Mouse (Mus musculus) intestine, embryonic 16.5 days (tissue): ENCODE results near the gene Tnp1. TPM values are rescaled to one million over a fixed set of nuclear protein-coding genes. Genes with fewer than 3 reads are reported as not detected.

Experiments
- ATAC-seq: fragments of 200-750 bp; cut with Nextera tagmentation; 2 replicates; pipeline ENCODE4 v1.8.0; 2017; ENCODE audit warnings: moderate TSS enrichment, moderate library complexity
- H3K27ac ChIP-seq: fragments of 300-500 bp; sonication (generic); 2 replicates; pipeline ENCODE4 v1.5.1; 2014; ENCODE audit warnings: mild to moderate bottlenecking, low read length
- H3K27me3 ChIP-seq: fragments of 300-500 bp; sonication (generic); replicated peaks from 2 replicates; pipeline ENCODE4 v1.6.1; 2014; ENCODE audit warnings: low read length, control low read depth, mixed read lengths; ENCODE audit not compliant: control insufficient read depth, insufficient read depth
- H3K36me3 ChIP-seq: fragments of 300-500 bp; sonication (generic); 2 replicates; pipeline ENCODE4 v1.6.1; 2014; ENCODE audit warnings: low read length, control low read depth; ENCODE audit not compliant: control insufficient read depth, insufficient read depth
- H3K4me1 ChIP-seq: fragments of 300-500 bp; sonication (generic); 2 replicates; pipeline ENCODE4 v1.6.1; 2014; ENCODE audit warnings: low read length, control low read depth, mixed read lengths; ENCODE audit not compliant: control insufficient read depth, insufficient read depth
- H3K4me2 ChIP-seq: fragments of 300-500 bp; sonication (generic); 2 replicates; pipeline ENCODE4 v1.6.1; 2014; ENCODE audit warnings: low read depth, low read length, control low read depth
- H3K4me3 ChIP-seq: fragments of 300-500 bp; sonication (generic); 2 replicates; pipeline ENCODE4 v1.5.1; 2014; ENCODE audit warnings: mild to moderate bottlenecking, low read length
- H3K9ac ChIP-seq: fragments of 300-500 bp; sonication (generic); 2 replicates; pipeline ENCODE4 v1.6.1; 2014; ENCODE audit warnings: low read depth, low read length
- H3K9me3 ChIP-seq: fragments of 300-500 bp; sonication (generic); 2 replicates; pipeline ENCODE4 v1.6.1; 2016; ENCODE audit warnings: low read length, control low read depth; ENCODE audit not compliant: control insufficient read depth
- WGBS: fragments of 180-500 bp; shearing (Covaris S2); extraction: QIAGEN DNeasy Blood & Tissue Kit; methylation state at CpG from one replicate; pipeline ENCODE4 v1.1.7; 2014; 5-methylcytosine and 5-hydroxymethylcytosine counted together
- polyA plus RNA-seq: library from polyadenylated mRNA; unstranded; fragments of >200 nt; fragmentation: Nextera tagmentation; extraction: Ambion mirVana; gene quantifications from 2 replicates; pipeline ENCODE4 v1.2.1, GENCODE M21; 2015

The Tnp1 gene
- polyA plus RNA-seq: not detected in 2 replicates

DNA sequence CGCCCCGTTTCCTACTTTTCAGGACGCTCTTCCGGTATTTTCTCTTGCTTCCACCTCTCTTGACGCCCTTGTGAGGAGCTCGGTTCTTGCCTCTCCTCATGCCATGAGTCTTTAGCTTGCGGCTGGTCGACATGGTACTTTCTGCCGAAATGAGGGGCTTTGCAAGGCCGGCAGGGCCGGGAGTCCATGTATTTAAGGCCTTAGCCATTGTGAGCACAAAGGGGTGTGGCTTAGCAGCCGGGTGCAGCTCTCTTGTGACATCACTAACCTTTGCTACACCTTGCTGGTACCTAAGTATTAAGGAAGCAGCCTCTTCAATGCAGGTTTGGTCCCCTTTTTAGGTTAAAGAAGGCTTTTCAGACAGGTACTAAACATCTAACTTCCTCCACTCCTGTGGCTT, at the start of gene Tnp1:
Tnp1 (minus strand) TSS at position 179 of the 400 bp plus-strand sequence.
- H3K36me3 ChIP-seq: no peaks in the 10 kb centered on the region
- ATAC-seq: no peak
- WGBS: 91% methylated on average over 12 of the region's 12 CpGs

DNA sequence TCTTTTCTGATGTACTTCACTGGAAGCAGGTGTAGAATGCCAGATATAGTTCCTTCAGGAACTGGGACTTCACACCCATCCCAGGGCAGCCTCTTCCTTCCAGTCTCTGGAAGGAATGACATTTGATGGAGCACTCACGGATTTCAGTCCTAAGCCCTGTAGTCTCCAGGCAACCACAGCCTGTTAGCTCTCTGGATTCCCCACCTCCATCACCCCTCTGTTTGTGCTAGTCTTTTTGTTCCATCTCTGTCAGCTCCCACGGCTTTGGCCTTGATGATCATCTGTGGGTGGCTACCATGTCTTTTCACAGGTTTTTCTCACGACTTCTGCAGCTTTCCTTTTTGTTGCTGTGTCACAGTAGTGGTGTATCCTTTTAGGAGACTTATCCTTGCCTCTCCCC, 48.6 kb upstream of the Tnp1 start:
- Histone ChIP-seq H3K27ac (no peak overlapping the region), H3K4me2 (no peak overlapping the region), H3K9ac (no peak overlapping the region), H3K4me1 (no peaks in the 10 kb centered on the region), H3K27me3 (no peaks in the 10 kb centered on the region), H3K36me3 (no peaks in the 10 kb centered on the region), H3K9me3 (no peaks in the 10 kb centered on the region), H3K4me3 (no peak overlapping the region)
- 58% methylated on average over 3 of the region's 3 CpGs for WGBS
- no peak for ATAC-seq

More for the DNA sequence above, at the start of gene Tnp1:
- Histone ChIP-seq H3K4me2 (no peak within 1 kb of the TSS), H3K4me3 (no peak within 1 kb of the TSS), H3K9ac (no peak within 1 kb of the TSS), H3K27ac (no peak within 1 kb of the TSS), H3K9me3 (no peaks in the 10 kb centered on the region), H3K4me1 (no peaks in the 10 kb centered on the region), H3K27me3 (no peaks in the 10 kb centered on the region)

DNA sequence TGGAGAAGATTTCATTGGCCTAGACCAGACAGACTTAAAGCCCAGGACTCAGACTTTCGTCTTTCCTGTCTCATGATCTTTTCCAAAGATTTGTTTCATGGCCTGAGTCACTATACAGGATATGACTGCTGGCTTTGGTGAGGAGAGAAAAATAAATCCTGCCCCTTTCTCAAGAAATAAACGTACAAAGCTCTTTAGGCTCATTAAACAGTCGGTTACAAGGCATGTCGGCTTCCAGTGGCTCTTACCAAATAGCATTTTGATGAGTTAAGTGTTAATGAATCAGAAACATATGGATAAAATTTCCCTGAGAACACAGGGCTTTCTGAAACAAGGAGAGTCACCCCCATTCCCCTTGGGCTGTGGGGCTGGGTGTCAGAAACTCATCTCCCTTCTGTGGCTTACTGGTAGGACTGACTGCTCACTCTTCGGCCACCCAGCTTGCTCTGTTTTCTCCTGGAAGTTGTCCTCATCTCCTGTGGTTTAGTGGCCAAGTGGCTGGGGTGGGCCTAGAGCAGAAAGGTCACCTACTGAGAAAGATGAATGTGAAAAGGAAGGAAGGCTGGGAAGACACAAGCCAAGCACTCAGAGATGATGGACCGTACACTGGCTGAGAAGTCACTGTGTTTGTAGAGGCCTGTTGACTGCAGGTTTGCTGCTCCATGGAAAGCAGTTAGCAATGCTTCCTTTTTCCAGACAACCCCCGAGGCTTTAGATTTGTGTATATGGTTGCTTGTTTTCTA, 46.0 kb upstream of the Tnp1 start:
- 63% methylated on average over 7 of the region's 7 CpGs for WGBS
- Histone ChIP-seq H3K9me3 (no peaks in the 10 kb centered on the region), H3K9ac (no peak overlapping the region), H3K4me1 (no peaks in the 10 kb centered on the region), H3K36me3 (no peaks in the 10 kb centered on the region), H3K27ac (no peak overlapping the region), H3K27me3 (no peaks in the 10 kb centered on the region), H3K4me2 (no peak overlapping the region), H3K4me3 (no peak overlapping the region)
- ATAC-seq: no peak

DNA sequence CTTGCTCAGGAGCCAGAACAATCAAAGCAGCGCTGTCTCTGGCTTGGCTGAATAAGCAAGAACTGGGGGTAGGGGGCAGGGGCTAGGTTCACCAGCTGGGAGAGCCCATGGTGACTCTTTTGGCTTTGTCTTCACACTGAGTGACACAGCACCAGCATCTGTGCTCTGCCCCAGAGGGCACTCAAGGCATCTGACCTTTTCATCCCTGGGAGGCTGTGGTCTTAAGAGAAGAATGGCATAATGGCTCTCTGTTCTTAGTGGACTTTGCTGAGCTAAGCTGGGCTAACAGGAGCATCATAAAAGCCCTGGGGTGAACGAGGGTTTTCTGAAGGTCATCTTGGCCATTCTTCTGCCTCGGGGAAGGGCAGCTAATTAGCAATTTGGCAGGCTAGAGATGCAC, 44.6 kb upstream of the Tnp1 start:
- H3K27me3 ChIP-seq: no peaks in the 10 kb centered on the region
- H3K9ac ChIP-seq: no peak overlapping the region
- no peaks in the 10 kb centered on the region for H3K36me3 ChIP-seq
- H3K9me3 ChIP-seq: no peaks in the 10 kb centered on the region
- H3K4me1 ChIP-seq: no peaks in the 10 kb centered on the region
- no peak for ATAC-seq
- no peak overlapping the region for H3K27ac ChIP-seq
- no peak overlapping the region for H3K4me2 ChIP-seq
- no peak overlapping the region for H3K4me3 ChIP-seq
- 46% methylated on average over 3 of the region's 3 CpGs for WGBS

DNA sequence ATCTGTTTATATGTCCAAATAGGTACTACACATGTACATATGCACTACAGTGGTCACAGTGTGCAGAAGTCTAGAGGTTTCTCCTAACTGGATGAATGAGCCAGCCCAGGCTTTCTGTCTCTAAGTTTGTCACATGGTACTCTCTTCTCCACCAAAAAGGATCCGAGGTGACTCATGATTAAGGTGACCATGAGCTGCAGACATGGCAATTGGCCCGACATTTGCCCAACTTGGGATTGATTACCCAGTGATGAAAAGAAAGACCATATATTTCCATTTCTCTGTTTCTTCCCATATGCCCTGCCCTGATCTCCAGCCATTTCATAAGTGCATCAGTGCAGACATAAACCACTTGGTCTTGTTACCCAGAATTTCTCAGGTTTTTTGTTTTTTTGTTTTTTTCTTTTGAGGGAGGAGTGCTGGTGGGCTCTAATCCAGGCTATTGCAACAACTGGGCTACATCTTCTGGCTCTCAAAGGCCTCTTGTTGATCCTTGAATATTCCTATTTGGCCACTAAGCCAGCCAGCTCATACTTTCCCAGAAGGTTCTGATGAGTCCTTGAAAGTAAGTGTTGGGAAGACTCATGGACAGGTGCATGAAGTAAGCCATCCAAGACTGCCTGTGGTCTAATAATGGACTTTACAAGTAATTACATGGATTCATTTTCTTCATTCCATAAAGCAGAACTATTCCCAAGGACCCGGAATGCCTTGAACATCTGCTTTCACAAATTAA, 40.7 kb upstream of the Tnp1 start:
- H3K27ac ChIP-seq: no peak overlapping the region
- H3K9me3 ChIP-seq: no peaks in the 10 kb centered on the region
- no peak overlapping the region for H3K4me3 ChIP-seq
- no peak overlapping the region for H3K4me2 ChIP-seq
- H3K36me3 ChIP-seq: no peaks in the 10 kb centered on the region
- no peak for ATAC-seq
- no peak overlapping the region for H3K9ac ChIP-seq
- no peaks in the 10 kb centered on the region for H3K27me3 ChIP-seq
- no peaks in the 10 kb centered on the region for H3K4me1 ChIP-seq
- 94% methylated on average over 3 of the region's 3 CpGs for WGBS

DNA sequence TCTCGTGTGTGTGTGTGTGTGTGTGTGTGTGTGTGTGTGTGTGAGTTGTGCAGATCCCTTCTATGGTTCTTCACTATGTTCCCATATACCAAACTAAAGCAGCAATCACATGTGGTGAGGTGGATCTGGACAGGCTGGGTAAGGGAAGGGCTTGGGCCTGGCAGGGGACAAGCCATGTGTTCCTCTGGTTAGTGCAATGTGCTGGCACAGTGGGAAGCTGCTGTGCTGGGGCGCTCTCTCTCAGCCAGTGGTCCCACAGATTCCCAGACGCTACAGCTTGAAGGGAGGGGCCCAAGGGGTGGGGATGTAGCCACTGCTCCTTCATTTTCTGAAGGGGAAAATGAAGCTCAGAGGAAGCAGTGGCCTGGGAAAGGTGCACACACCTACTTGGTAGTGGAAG, 40.1 kb upstream of the Tnp1 start:
- Histone ChIP-seq H3K4me2 (no peak overlapping the region), H3K27me3 (no peaks in the 10 kb centered on the region), H3K9me3 (no peaks in the 10 kb centered on the region), H3K27ac (no peak overlapping the region), H3K36me3 (no peaks in the 10 kb centered on the region), H3K4me3 (no peak overlapping the region), H3K9ac (no peak overlapping the region), H3K4me1 (no peaks in the 10 kb centered on the region)
- 65% methylated on average over 3 of the region's 3 CpGs for whole genome bisulfite sequencing
- ATAC-seq: no peak

DNA sequence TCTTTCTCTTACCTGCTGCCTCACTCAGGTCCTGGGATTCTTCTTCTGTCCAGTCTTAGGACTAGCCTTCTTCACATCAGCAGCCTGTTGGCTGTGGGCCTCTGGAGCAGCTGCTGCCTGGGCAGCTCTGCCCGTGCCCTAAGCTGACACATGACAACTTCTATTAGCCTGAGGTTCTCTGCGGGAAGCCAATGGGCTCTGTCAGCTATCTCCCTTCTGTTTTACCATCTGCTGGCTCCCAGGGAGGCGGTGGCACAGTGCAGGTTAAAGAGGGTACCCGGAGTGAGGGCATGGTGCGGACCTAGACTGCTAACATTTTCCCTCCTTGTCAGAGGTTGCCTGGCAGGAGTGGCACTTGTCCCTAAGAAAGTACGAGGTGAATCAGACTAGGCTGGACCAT, 39.5 kb upstream of the Tnp1 start:
- H3K9me3 ChIP-seq: no peaks in the 10 kb centered on the region
- no peak overlapping the region for H3K4me2 ChIP-seq
- no peaks in the 10 kb centered on the region for H3K36me3 ChIP-seq
- H3K27ac ChIP-seq: no peak overlapping the region
- no peak overlapping the region for H3K9ac ChIP-seq
- no peaks in the 10 kb centered on the region for H3K4me1 ChIP-seq
- 80% methylated on average over 6 of the region's 6 CpGs for WGBS
- no peaks in the 10 kb centered on the region for H3K27me3 ChIP-seq
- H3K4me3 ChIP-seq: no peak overlapping the region
- no peak for ATAC-seq

DNA sequence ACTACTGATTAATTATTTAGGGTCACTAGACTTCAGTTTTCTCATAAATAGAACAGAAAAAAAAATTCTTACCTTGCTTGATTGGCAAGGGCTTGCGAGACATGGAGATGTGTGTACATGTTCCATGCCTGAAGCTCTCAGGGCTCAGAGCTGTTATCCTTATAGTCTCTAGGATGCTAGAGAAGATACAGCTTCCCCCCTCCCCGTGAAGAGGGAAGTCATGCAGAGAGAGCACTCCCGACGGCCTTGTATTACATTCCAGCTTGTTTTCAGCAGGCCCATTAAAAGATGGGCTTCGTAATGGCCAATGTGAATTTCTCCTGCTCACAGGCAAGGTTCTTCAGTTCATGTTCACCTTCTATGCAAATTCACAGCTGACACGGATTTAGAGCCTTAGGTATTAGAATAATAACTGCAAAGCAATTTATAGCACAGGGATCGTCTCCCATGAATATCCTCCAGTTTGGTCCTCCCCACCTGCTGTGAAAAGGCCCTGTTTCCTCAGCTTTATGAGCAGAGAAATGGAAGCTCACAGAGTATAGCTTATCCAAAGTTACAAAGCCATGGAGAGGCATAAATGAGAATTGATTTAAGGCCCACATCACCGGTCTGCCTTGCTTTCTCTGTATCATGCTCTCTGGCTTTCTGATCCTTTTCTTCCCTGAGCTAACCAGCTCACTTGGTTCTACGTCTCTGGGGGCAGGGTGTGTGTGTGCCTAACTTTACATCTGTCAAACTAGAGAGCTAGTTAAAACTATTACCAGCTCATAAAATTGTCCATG, 38.0 kb upstream of the Tnp1 start:
- ATAC-seq: no peak

DNA sequence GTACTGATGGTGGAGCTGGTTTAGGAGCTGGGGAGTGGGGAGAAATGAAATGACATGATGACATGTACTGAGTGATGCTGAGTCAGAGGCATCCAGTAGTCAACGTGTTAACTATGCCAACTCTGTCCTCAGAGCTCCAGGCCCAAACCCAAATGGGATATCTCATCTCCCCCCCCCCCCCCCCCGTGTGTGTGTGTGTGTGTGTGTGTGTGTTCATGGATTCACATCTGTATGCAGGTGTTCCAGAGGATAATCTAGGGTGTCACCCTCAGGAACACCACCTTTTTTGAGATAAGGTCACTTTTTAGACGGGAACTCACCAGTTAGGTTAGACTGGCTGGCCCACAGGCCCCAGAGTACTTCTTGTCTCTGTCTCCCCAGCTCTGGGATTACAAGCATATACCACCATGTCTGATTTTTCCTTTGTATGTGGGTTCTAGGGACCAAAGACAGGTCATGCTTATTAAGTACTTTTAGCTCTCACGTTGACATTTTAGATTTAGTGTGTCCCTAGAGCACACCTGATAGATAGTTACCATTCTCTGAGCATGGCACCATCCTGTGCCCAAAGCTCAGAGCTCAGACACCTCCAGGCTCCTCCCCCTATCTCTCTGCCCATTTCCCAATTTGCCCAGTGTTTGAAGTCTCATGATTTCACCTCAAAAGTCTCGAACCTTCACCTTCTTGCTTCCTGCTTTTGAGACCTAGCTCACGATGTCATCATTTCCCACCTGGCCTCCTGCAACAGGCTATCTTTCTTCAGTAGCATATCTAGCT, 31.4 kb upstream of the Tnp1 start:
- Histone ChIP-seq H3K4me3 (no peak overlapping the region), H3K9ac (no peak overlapping the region), H3K27ac (no peak overlapping the region), H3K27me3 (no peaks in the 10 kb centered on the region), H3K9me3 (no peaks in the 10 kb centered on the region), H3K4me1 (0 out of 2 replicates have a peak, but pooled peaks cover 4% of the 10 kb centered on the region), H3K4me2 (no peak overlapping the region), H3K36me3 (no peaks in the 10 kb centered on the region)
- no peak for ATAC-seq
- WGBS: 86% methylated on average over 5 of the region's 6 CpGs

More for the DNA sequence above, 38.0 kb upstream of the Tnp1 start:
- no peaks in the 10 kb centered on the region for H3K27me3 ChIP-seq
- H3K9ac ChIP-seq: no peak overlapping the region
- no peak overlapping the region for H3K4me3 ChIP-seq
- H3K4me1 ChIP-seq: no peaks in the 10 kb centered on the region
- H3K27ac ChIP-seq: no peak overlapping the region
- no peaks in the 10 kb centered on the region for H3K9me3 ChIP-seq
- H3K36me3 ChIP-seq: no peaks in the 10 kb centered on the region
- 58% methylated on average over 9 of the region's 9 CpGs for WGBS
- H3K4me2 ChIP-seq: no peak overlapping the region
